Mouse (Mus musculus) ES-Bruce4 (cell line): ENCODE data around the gene Cdk10.

ENCODE experiments used
- CTCF ChIP-seq: IDR thresholded peaks from one replicate; pipeline ENCODE4 v1.8.1; 2011; ENCODE audit warnings: low read depth, low read length
- EP300 ChIP-seq: IDR thresholded peaks from 2 replicates; pipeline ENCODE4 v1.6.1; 2011; ENCODE audit warnings: low read depth, low read length; ENCODE audit not compliant: insufficient read depth
- POLR2A ChIP-seq: IDR thresholded peaks from one replicate; pipeline ENCODE4 v1.8.1; 2011; ENCODE audit warnings: low read length; ENCODE audit not compliant: insufficient read depth

DNA sequence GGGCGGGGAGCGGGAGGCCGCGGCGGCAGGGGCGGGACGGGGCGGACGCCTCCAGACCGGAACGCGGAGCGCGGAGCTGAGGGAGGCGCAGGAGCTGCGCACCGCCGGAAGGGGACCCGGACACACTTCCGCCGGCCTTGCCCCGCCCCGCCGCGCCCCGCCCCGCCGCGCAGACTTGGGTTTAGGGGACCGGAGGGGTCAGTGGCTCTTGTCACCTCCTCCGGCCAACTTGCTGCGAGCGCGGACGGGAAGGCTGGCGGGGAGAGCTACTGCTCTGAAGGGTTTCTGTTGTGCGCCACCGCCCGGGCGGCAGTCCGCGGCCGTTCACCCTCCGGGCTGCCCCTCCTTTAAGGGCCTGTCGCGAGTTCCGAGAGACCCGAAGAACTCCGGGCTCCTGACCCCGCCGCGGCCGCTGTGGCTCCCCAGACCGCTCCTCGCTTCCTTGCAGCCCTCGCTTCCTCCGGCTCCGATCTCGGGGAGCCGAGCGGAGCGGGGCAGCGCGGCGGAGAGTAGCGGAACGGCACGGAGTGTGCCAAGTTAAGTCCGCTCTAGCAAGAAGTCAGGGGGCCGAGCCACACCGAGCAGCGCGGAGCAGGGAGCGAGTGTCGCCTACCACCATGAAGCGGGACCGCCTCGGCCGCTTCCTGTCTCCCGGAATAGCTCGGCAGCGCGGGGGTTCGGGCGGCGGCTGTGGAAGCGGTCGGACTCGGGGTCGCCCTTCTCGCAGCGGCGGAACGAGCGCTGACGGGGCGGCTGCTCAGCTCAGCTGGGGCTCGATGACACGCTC lies 29.6 kb downstream of the Cdk10 start, which contains the start of the genes Zfp276 and Vps9d1:
- no peak for TF ChIP-seq CTCF
- TF ChIP-seq EP300 = no peak
- no peak for TF ChIP-seq POLR2A
